Mouse (Mus musculus): Measurements from ENCODE around the gene Wdr5b. TPM values are rescaled to one million over a fixed set of nuclear protein-coding genes. Genes with fewer than 3 reads are reported as not detected.
"Not testable (repeated sequence)": the region's sequence is repeated elsewhere in the genome, so short reads cannot be mapped to it uniquely, and the experiment has no call there.

Wdr5b gene
- total RNA-seq, 1 experiment: 3.3 TPM

DNA sequence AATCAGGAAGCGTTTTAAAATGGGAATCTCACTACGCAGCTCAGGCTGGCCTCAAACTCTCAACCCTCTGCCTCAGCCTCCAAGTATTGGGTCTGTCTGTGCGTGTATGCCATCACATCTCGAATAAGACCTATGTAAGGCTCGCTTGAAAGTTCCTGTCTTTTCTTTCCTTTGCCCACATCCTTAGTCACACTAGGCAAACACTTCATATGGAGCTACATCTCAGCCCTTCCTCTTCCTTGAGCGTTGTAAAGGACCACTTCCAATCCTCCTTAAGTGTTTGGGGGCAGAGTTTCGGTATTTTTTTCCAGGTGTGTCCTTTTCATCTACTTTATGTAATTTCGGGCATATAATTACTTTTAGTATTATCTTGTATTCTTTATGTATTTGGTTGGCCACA is 13.9 kb downstream of the Wdr5b start:
- TF ChIP-seq ZNF384 (IDR thresholded peaks at IDR 0.05; ENCODE audit: low read depth, low read length): no peak
- no peak for TF ChIP-seq MAFK (IDR thresholded peaks at IDR 0.05; ENCODE audit: insufficient read depth, low read depth, low read length)
- TF ChIP-seq ZC3H11A (IDR thresholded peaks at IDR 0.05; ENCODE audit: borderline replicate concordance, low read depth, low read length): no peak
- no peak for TF ChIP-seq HCFC1 (IDR thresholded peaks at IDR 0.05; ENCODE audit: borderline replicate concordance, insufficient read depth, low read length)
- no peak for TF ChIP-seq CHD2 (IDR thresholded peaks at IDR 0.05; ENCODE audit: low read depth, low read length)
- Histone ChIP-seq H3K4me3 (ENCODE audit: insufficient read depth in 1 of 2, low read depth in 1 of 2, low read length in 2 of 2, poor library complexity in 1 of 2, severe bottlenecking in 1 of 2) (no peak overlapping the region), H3K4me1 (ENCODE audit: control insufficient read depth in 2 of 2, insufficient read depth in 2 of 2, low read length in 2 of 2, poor library complexity in 1 of 2) (0 out of 4 replicates have a peak, but pooled peaks cover 0 to 3% of the 10 kb centered on the region in 2 experiments), H3K27ac (ENCODE audit: insufficient read depth, low read depth, low read length, poor library complexity, severe bottlenecking) (no peak overlapping the region), H3K36me3 (ENCODE audit: control insufficient read depth, insufficient read depth, low read length, poor library complexity, severe bottlenecking) (peaks cover 19% of the 10 kb centered on the region), H3K9ac (ENCODE audit: insufficient read depth, low read depth, low read length, poor library complexity, severe bottlenecking) (no peak overlapping the region), H3K9me3 (ENCODE audit: control insufficient read depth, insufficient read depth, low read depth, low read length) (no peaks in the 10 kb centered on the region)
- DNase-seq (ENCODE audit: low read depth, low spot score): no peak
- in situ Hi-C loops (cut with MboI; ENCODE audit: low sequenced_read_pairs in 2 of 2, unreplicated experiment in 2 of 2): no loop called here

DNA sequence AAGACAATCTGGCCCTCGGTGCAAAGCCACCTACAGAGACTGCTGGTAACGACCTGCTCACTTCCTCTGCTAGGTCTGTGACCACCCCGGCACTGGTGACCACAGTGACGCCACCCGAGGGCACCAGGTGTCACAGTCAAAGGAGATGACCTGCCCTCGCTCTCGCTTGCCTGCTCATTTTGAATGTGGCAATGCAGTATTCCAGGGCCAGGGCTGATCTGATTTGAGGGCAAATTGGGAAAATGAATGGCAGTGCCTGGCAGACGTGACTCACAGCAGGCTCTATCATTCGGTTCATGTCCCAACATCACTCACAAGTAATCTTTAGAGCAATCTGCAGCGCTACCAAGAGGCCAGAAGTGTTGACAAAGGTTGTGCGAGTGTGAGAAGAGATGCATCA is 15.4 kb downstream of the Wdr5b start:
- H3K36me3 ChIP-seq (ENCODE audit: control insufficient read depth, insufficient read depth, low read length, poor library complexity, severe bottlenecking): peaks cover 11% of the 10 kb centered on the region
- H3K4me1 ChIP-seq (ENCODE audit: control insufficient read depth in 2 of 2, insufficient read depth in 2 of 2, low read length in 2 of 2, poor library complexity in 1 of 2): 0 out of 4 replicates have a peak, but pooled peaks cover 0 to 3% of the 10 kb centered on the region in 2 experiments
- H3K9me3 ChIP-seq (ENCODE audit: control insufficient read depth, insufficient read depth, low read depth, low read length): no peaks in the 10 kb centered on the region
- H3K4me3 ChIP-seq (ENCODE audit: insufficient read depth in 1 of 2, low read depth in 1 of 2, low read length in 2 of 2, poor library complexity in 1 of 2, severe bottlenecking in 1 of 2): no peak overlapping the region
- no peak for DNase-seq (ENCODE audit: low read depth, low spot score)
- TF ChIP-seq HCFC1 (IDR thresholded peaks at IDR 0.05; ENCODE audit: borderline replicate concordance, insufficient read depth, low read length) (no peak), ZNF384 (IDR thresholded peaks at IDR 0.05; ENCODE audit: low read depth, low read length) (no peak), CHD2 (IDR thresholded peaks at IDR 0.05; ENCODE audit: low read depth, low read length) (no peak), MAFK (IDR thresholded peaks at IDR 0.05; ENCODE audit: insufficient read depth, low read depth, low read length) (no peak), ZC3H11A (IDR thresholded peaks at IDR 0.05; ENCODE audit: borderline replicate concordance, low read depth, low read length) (no peak)
- in situ Hi-C loops (cut with MboI; ENCODE audit: low sequenced_read_pairs in 2 of 2, unreplicated experiment in 2 of 2): no loop called here
- no peak overlapping the region for H3K27ac ChIP-seq (ENCODE audit: insufficient read depth, low read depth, low read length, poor library complexity, severe bottlenecking)
- H3K9ac ChIP-seq (ENCODE audit: insufficient read depth, low read depth, low read length, poor library complexity, severe bottlenecking): no peak overlapping the region

DNA sequence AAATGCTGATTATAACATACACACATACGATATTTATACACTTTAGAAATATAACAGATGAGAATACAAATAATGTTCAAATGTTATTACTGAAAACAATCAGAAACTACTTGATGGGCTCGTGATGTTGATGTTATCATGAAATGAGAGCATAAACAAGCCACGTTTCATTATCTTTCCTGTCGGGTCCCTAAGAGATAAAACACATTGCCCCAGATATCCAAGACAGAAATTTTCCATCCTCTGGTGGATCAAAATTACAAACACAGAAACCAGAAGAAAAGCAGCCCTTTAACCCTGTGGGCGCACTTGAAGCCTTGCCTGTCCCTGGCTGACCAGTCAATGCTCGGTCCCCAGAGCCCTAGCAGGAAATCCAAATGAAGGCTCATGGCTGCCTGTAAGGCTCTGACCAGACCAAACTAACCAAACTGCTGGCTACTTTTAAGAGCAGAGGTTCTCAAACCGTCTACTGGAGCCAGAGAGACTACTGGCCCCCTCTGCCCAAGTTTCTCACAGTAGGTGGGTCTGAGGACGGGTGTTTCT is 17.0 kb downstream of the Wdr5b start:
- Histone ChIP-seq H3K4me3 (ENCODE audit: insufficient read depth in 1 of 2, low read depth in 1 of 2, low read length in 2 of 2, poor library complexity in 1 of 2, severe bottlenecking in 1 of 2) (no peak overlapping the region), H3K27ac (ENCODE audit: insufficient read depth, low read depth, low read length, poor library complexity, severe bottlenecking) (no peak overlapping the region), H3K36me3 (ENCODE audit: control insufficient read depth, insufficient read depth, low read length, poor library complexity, severe bottlenecking) (peaks cover 7% of the 10 kb centered on the region), H3K9ac (ENCODE audit: insufficient read depth, low read depth, low read length, poor library complexity, severe bottlenecking) (no peak overlapping the region), H3K9me3 (ENCODE audit: control insufficient read depth, insufficient read depth, low read depth, low read length) (no peaks in the 10 kb centered on the region), H3K4me1 (ENCODE audit: control insufficient read depth in 2 of 2, insufficient read depth in 2 of 2, low read length in 2 of 2, poor library complexity in 1 of 2) (0 out of 4 replicates have a peak, but pooled peaks cover 1 to 3% of the 10 kb centered on the region in 2 experiments)
- TF ChIP-seq ZNF384 (IDR thresholded peaks at IDR 0.05; ENCODE audit: low read depth, low read length): no peak
- no peak for TF ChIP-seq MAFK (IDR thresholded peaks at IDR 0.05; ENCODE audit: insufficient read depth, low read depth, low read length)
- TF ChIP-seq CHD2 (IDR thresholded peaks at IDR 0.05; ENCODE audit: low read depth, low read length): no peak
- no peak for TF ChIP-seq HCFC1 (IDR thresholded peaks at IDR 0.05; ENCODE audit: borderline replicate concordance, insufficient read depth, low read length)
- no peak for TF ChIP-seq ZC3H11A (IDR thresholded peaks at IDR 0.05; ENCODE audit: borderline replicate concordance, low read depth, low read length)
- in situ Hi-C loops (cut with MboI; ENCODE audit: low sequenced_read_pairs in 2 of 2, unreplicated experiment in 2 of 2): no loop called here
- no peak for DNase-seq (ENCODE audit: low read depth, low spot score)

DNA sequence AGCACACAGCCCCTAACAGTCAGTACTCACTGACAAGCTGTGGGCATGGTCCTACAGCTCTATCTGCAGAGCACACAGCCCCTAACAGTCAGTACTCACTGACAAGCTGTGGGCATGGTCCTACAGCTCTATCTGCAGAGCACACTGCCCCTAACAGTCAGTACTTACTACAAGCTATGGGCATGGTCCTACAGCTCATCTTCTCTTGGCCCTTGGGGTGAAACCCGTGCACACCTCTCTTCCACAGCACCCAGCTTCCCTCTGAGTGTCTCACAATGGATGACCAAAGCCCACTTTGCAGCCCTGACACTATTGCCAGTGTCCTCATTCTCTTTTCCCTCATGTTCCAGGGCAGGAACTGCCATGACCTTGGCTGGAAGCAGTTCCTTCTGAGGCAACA is 21.5 kb downstream of the Wdr5b start:
- H3K27ac ChIP-seq (ENCODE audit: insufficient read depth, low read depth, low read length, poor library complexity, severe bottlenecking); H3K4me1 ChIP-seq (ENCODE audit: control insufficient read depth in 2 of 2, insufficient read depth in 2 of 2, low read length in 2 of 2, poor library complexity in 1 of 2); H3K36me3 ChIP-seq (ENCODE audit: control insufficient read depth, insufficient read depth, low read length, poor library complexity, severe bottlenecking); in situ Hi-C loops (cut with MboI; ENCODE audit: low sequenced_read_pairs in 2 of 2, unreplicated experiment in 2 of 2); H3K4me3 ChIP-seq (ENCODE audit: insufficient read depth in 1 of 2, low read depth in 1 of 2, low read length in 2 of 2, poor library complexity in 1 of 2, severe bottlenecking in 1 of 2); DNase-seq (ENCODE audit: low read depth, low spot score); H3K9ac ChIP-seq (ENCODE audit: insufficient read depth, low read depth, low read length, poor library complexity, severe bottlenecking); H3K9me3 ChIP-seq (ENCODE audit: control insufficient read depth, insufficient read depth, low read depth, low read length): not testable (repeated sequence)

DNA sequence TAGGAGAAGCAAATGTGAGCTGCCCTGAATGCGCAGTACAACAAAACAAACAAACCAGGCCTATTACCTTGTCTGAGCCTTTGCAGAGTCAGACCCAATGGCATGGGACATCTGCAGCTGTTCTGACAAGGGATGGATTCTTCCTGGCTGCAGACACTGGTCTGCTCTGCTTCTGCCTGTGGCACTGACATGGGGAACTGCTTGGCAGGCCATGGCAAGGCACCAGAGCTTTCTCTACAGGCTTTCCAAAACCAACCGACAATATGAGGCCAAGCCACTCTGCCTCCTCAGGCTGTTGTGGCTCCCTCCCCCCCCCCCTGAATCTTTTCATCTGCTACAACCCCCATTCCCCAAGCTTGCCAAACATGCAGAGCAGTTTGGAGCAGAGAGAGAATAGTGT is 22.3 kb downstream of the Wdr5b start:
- H3K9me3 ChIP-seq (ENCODE audit: control insufficient read depth, insufficient read depth, low read depth, low read length): no peaks in the 10 kb centered on the region
- DNase-seq (ENCODE audit: low read depth, low spot score): no peak
- peaks cover under 1% of the 10 kb centered on the region for H3K36me3 ChIP-seq (ENCODE audit: control insufficient read depth, insufficient read depth, low read length, poor library complexity, severe bottlenecking)
- H3K27ac ChIP-seq (ENCODE audit: insufficient read depth, low read depth, low read length, poor library complexity, severe bottlenecking): no peak overlapping the region; the same call in 1 of the 2 replicates
- TF ChIP-seq CHD2 (IDR thresholded peaks at IDR 0.05; ENCODE audit: low read depth, low read length) (no peak), HCFC1 (IDR thresholded peaks at IDR 0.05; ENCODE audit: borderline replicate concordance, insufficient read depth, low read length) (no peak), ZNF384 (IDR thresholded peaks at IDR 0.05; ENCODE audit: low read depth, low read length) (no peak), MAFK (IDR thresholded peaks at IDR 0.05; ENCODE audit: insufficient read depth, low read depth, low read length) (no peak), ZC3H11A (IDR thresholded peaks at IDR 0.05; ENCODE audit: borderline replicate concordance, low read depth, low read length) (no peak)
- no peak overlapping the region for H3K9ac ChIP-seq (ENCODE audit: insufficient read depth, low read depth, low read length, poor library complexity, severe bottlenecking)
- peaks cover 8 to 9% of the 10 kb centered on the region in 2 experiments; a peak in 2 of 4 replicates for H3K4me1 ChIP-seq (ENCODE audit: control insufficient read depth in 2 of 2, insufficient read depth in 2 of 2, low read length in 2 of 2, poor library complexity in 1 of 2)
- in situ Hi-C loops (cut with MboI; ENCODE audit: low sequenced_read_pairs in 2 of 2, unreplicated experiment in 2 of 2): no loop called here
- H3K4me3 ChIP-seq (ENCODE audit: insufficient read depth in 1 of 2, low read depth in 1 of 2, low read length in 2 of 2, poor library complexity in 1 of 2, severe bottlenecking in 1 of 2): no peak overlapping the region

Measured in ES-E14 (cell line).